Mouse (Mus musculus) erythroblast, embryonic 14.5 days (primary cell): ENCODE data around the gene Fto. TPM values are rescaled to one million over a fixed set of nuclear protein-coding genes. Genes with fewer than 3 reads are reported as not detected.

Source experiments
- H3K27me3 ChIP-seq: 2 replicates; pipeline ENCODE4 v1.6.1; 2012; ENCODE audit warnings: inconsistent platforms; ENCODE audit not compliant: control insufficient read depth
- H3K36me3 ChIP-seq: 2 replicates; pipeline ENCODE4 v1.6.1; 2012; ENCODE audit warnings: mild to moderate bottlenecking, inconsistent platforms; ENCODE audit not compliant: control insufficient read depth
- H3K4me1 ChIP-seq: 2 replicates; pipeline ENCODE4 v1.6.1; 2012; ENCODE audit warnings: inconsistent platforms; ENCODE audit not compliant: control insufficient read depth
- H3K4me3 ChIP-seq: replicated peaks from 2 replicates; pipeline ENCODE3; 2012; ENCODE audit warnings: moderate library complexity, mild to moderate bottlenecking, inconsistent platforms
- H3K9me3 ChIP-seq: 2 replicates; pipeline ENCODE4 v1.6.1; 2012; ENCODE audit warnings: low read length, inconsistent platforms, mixed read lengths; ENCODE audit not compliant: control insufficient read depth
- GATA1 ChIP-seq: IDR thresholded peaks from 2 replicates; pipeline ENCODE4 v1.6.1; 2012; ENCODE audit warnings: low read length, inconsistent platforms, mixed read lengths
- TAL1 ChIP-seq: IDR thresholded peaks from 3 replicates; pipeline ENCODE4 v1.6.1; 2012; ENCODE audit warnings: low read length, inconsistent platforms, mixed read lengths
- polyA plus RNA-seq: library from polyadenylated mRNA; stranded (reverse); fragments of >175 nt; gene quantifications from 2 replicates; pipeline ENCODE4 v1.2.3, GENCODE M21; 2012

Gene Fto
- polyA plus RNA-seq: 0.29 and 0.33 TPM in 2 replicates

DNA sequence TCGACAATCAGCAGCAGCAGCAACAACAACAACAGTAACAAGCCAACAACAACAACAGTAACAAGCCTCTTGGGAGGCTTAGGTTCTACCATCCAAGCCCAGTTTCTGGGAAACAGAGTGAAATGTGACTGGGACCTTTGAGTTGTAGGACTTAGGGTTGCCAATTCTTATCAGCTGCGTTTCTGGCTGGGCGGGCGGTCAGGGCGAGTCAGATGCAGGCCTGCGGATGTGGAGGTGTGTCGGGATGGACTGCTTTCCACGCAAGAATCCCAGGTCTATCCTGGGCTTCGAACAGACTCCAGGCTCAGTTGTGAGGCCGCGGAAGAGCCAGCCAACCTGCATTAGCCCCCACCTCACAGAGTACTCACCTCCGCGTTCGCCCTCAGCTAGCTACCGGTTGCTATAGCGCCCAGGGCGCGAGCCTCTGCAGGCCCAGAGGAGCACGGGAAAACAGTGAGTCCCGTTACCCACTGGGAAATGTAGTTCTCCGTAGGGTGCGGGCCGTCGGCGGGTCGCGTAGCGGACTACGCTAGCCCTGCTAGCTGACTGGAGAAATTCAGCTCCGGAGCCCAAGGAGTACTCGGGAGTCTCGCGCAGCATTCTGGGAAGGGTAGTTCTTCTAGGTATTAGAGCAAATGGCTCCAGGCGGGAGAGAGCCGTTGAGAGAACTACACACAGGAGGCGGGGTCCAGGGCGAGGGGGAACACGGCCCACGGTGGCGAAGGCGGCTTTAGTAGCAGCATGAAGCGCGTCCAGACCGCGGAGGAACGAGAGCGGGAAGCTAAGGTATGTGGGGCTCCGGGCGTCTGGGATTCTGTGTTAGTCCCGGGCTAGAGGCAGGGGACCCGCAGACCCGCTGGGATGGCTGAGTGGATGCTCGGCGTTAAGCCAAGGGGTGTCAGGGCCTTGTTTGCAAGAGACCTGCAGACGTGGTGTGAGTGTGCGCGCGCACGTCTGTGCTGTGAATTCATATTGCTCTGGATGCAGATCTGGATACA, at the start of gene Fto, which contains the start of gene Rpgrip1l:
TSS of gene Fto (plus strand) at position 691 of the 998 bp plus-strand sequence.
TSS of gene Rpgrip1l (minus strand) at position 428 of the 998 bp plus-strand sequence.
- Histone ChIP-seq H3K9me3 (no peaks in the 10 kb centered on the region), H3K4me3 (peak within 1 kb of the TSS; percentile 69), H3K36me3 (no peaks in the 10 kb centered on the region), H3K27me3 (no peaks in the 10 kb centered on the region), H3K4me1 (peaks cover 41% of the 10 kb centered on the region)
- no peak for TF ChIP-seq TAL1
- peak; percentile 8; the same call in 1 of the 2 replicates for TF ChIP-seq GATA1

- H3K4me3 ChIP-seq: no peak overlapping the region
- TF ChIP-seq TAL1 (no peak), GATA1 (no peak)
- no peaks in the 10 kb centered on the region for H3K9me3 ChIP-seq
- H3K27me3 ChIP-seq: no peaks in the 10 kb centered on the region
- H3K4me1 ChIP-seq: no peaks in the 10 kb centered on the region
- no peaks in the 10 kb centered on the region for H3K36me3 ChIP-seq
These were observed 49.4 kb upstream of the Fto start for GRCm38 (mm10) chr8:91263939-91264338.

GRCm38 (mm10) chr8:91264564-91264963, 48.8 kb upstream of the Fto start:
- TF ChIP-seq GATA1: no peak
- no peak for TF ChIP-seq TAL1
- no peak overlapping the region for H3K4me3 ChIP-seq
- H3K9me3 ChIP-seq: no peaks in the 10 kb centered on the region
- H3K27me3 ChIP-seq: no peaks in the 10 kb centered on the region
- H3K4me1 ChIP-seq: no peaks in the 10 kb centered on the region
- H3K36me3 ChIP-seq: peaks cover 1% of the 10 kb centered on the region; the same call in 1 of the 2 replicates

GRCm38 (mm10) chr8:91269374-91269958, 43.9 kb upstream of the Fto start:
- Histone ChIP-seq H3K4me3 (no peak overlapping the region), H3K4me1 (no peaks in the 10 kb centered on the region), H3K27me3 (no peaks in the 10 kb centered on the region), H3K36me3 (peaks cover 2% of the 10 kb centered on the region; the same call in 1 of the 2 replicates), H3K9me3 (no peaks in the 10 kb centered on the region)
- TF ChIP-seq GATA1 (no peak), TAL1 (no peak)

DNA sequence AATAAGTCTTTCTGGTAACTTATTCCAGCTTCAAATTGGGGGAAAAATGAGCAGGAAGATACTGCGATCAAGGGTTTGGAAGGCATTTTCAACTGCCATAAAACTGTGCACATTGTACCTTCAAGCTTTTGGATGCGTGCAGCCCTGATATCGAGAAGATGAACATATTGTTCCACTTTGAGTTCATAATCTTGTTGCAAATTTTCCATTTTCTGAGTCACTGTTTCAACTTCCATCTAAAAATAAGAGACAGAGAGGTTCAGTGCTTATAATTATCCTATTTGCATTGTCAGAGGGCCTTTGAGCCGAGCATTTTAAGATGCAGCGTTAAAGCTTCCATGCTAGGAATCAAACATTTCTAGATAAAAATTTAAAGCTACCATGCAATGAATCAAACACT, 39.8 kb upstream of the Fto start:
- H3K27me3 ChIP-seq: no peaks in the 10 kb centered on the region
- peaks cover 8% of the 10 kb centered on the region for H3K36me3 ChIP-seq
- H3K4me1 ChIP-seq: no peaks in the 10 kb centered on the region
- peaks cover 2% of the 10 kb centered on the region; the same call in 1 of the 2 replicates for H3K9me3 ChIP-seq
- H3K4me3 ChIP-seq: no peak overlapping the region
- TF ChIP-seq TAL1 (no peak), GATA1 (no peak)

- Histone ChIP-seq H3K27me3 (no peaks in the 10 kb centered on the region), H3K36me3 (peaks cover 6% of the 10 kb centered on the region), H3K4me3 (no peak overlapping the region), H3K9me3 (peaks cover 2% of the 10 kb centered on the region; the same call in 1 of the 2 replicates), H3K4me1 (peaks cover 6% of the 10 kb centered on the region)
- no peak for TF ChIP-seq TAL1
These were observed 37.0 kb upstream of the Fto start for GRCm38 (mm10) chr8:91276337-91276736.

DNA sequence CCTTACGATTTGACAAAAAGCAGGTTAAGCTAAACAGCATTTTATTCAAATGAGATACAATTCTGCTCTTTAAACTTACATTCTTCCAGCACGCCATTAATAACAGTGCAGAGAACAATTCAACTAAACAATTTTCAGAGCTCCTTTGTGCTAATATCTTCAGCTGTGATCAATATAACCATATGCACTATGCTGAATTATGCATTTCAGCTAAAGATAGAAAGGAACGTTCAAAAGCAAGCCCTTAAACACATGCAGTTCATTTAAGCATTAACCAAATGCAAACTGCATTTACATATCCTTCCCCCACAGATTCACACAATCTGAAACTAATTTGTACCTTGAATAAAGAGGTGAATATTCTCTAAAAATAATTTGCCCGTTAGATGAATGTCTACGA, 35.3 kb upstream of the Fto start:
- H3K36me3 ChIP-seq: peaks cover 6% of the 10 kb centered on the region

DNA sequence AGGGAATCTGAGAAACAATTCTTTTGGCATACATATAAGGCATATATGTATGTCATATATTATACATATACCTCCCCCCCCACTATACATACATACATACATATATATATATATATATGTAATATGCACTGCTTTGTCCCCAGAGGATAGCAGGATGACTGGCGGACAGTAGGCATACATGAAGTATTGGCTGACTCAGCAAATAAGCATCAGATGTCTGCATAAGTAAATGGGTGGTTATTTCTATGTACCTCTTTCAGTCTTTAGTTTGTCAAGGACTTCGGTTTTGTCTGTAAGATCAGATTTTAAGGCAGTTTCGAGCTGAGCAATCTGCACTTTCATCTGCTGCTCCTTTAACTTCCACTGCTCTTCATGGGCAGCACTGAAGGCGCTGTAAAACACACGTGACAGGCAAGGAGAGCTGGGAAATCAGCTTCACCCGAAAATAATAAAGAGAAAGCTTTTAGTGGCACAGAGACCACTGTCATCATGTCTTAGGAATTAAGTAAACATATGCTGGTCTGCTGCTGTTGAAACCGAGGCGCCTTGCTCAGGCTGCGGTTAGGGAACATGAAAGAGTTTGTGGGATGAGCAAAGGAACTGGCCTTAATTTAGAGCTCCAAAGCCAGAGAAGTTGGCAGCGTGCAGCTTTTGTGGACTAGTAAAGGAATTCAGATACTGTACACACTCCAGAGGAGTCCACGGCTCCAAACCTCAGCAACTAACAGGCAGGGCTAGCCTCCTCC, 32.7 kb upstream of the Fto start:
- Histone ChIP-seq H3K9me3 (peaks cover 2% of the 10 kb centered on the region; the same call in 1 of the 2 replicates), H3K27me3 (no peaks in the 10 kb centered on the region), H3K4me1 (peaks cover 17% of the 10 kb centered on the region), H3K4me3 (no peak overlapping the region), H3K36me3 (peaks cover 2% of the 10 kb centered on the region)
- TF ChIP-seq TAL1 (no peak), GATA1 (no peak)

More for the DNA sequence above, 35.3 kb upstream of the Fto start:
- H3K27me3 ChIP-seq: no peaks in the 10 kb centered on the region
- peaks cover 14% of the 10 kb centered on the region for H3K4me1 ChIP-seq
- no peak for TF ChIP-seq GATA1
- TF ChIP-seq TAL1: no peak
- no peak overlapping the region for H3K4me3 ChIP-seq
- peaks cover 2% of the 10 kb centered on the region; the same call in 1 of the 2 replicates for H3K9me3 ChIP-seq

DNA sequence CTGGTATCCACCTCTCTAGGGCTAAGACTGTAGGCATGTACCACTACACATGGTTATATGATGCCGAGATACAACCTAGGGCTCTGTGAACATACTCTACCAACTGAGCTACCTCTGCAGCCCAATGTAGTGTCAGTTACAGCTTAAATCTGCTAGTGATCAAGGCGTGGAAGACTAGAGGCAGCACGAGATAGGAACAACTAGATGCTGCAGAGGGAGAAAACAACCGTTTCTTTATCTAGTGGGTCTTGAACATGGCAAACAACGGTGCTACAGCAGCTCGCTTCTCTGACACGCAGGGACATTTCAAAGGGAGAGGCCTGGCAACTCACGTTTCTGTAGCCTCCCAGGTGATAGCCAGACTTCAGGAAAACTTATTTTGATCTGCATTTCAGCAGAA, 31.8 kb upstream of the Fto start:
- H3K36me3 ChIP-seq: no peaks in the 10 kb centered on the region
- no peak overlapping the region for H3K4me3 ChIP-seq
- no peaks in the 10 kb centered on the region for H3K9me3 ChIP-seq
- H3K27me3 ChIP-seq: no peaks in the 10 kb centered on the region
- peaks cover 24% of the 10 kb centered on the region for H3K4me1 ChIP-seq
- TF ChIP-seq GATA1 (no peak), TAL1 (no peak)
